Mouse (Mus musculus) erythroblast, embryonic 14.5 days (primary cell): ENCODE data around the gene Stmn1.

Experiments used
- GATA1 ChIP-seq: IDR thresholded peaks from 2 replicates; pipeline ENCODE4 v1.6.1; 2012; ENCODE audit warnings: low read length, inconsistent platforms, mixed read lengths
- TAL1 ChIP-seq: IDR thresholded peaks from 3 replicates; pipeline ENCODE4 v1.6.1; 2012; ENCODE audit warnings: low read length, inconsistent platforms, mixed read lengths

DNA sequence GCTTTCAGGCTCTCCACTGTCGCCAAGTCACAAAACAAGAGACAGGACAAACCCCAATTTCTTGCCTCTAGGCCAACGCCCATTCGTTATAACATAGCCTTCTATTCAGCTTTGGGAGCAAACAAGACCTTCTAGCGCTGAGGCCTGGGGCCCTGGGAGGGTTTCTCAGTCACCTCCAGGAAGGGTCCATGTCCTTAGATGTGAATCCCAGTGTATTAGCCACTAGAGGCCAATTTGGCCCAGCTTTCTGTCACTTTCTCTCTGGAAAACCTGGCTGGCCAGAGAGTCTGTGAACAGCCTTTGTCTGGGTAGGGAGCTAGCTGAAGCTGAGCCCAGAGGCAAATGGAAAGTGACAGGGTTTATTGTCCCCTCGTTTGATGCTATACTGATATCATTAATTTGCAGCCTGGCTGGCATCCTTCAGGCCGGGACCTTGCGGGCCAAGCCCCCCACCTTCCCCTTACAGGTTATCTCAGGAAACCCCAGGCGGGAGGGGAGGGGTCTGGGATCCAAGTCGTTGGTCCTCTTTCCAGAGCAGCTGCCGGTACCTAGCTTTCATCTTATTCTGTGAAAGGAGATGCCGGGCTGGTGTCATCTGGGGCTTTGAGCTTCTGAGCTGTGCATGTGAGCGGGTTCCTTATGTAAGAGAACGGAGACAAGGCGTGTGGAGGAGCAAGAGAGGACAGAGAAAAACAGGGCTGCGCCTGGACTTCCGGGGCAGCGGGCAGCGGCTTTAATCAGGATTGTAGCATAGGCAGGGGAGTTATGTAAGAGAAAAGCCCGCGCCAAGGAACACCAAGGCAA is 17.5 kb upstream of the Stmn1 start:
- TF ChIP-seq TAL1 (no peak), GATA1 (no peak)
